Mouse (Mus musculus): Measurements from ENCODE around the gene Sbk2. TPM values are rescaled to one million over a fixed set of nuclear protein-coding genes. Genes with fewer than 3 reads are reported as not detected.

The Sbk2 gene
- total and polyA plus RNA-seq, 2 experiments, result not detected

DNA sequence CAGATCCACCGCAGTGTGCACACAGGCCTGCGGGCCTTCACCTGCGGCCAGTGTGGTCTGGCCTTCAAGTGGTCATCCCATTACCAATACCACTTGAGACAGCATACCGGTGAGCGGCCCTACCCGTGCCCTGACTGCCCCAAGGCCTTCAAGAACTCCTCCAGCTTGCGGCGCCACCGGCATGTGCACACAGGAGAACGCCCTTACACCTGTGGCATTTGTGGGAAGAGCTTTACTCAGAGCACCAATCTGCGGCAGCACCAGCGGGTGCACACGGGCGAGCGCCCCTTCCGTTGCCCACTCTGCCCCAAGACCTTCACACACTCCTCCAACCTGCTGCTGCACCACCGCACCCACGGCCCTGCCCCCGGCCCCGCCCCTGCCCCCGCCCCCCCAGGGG is 45.1 kb downstream of the Sbk2 start:
- peaks cover 15% of the 10 kb centered on the region for H3K4me1 ChIP-seq (ENCODE audit: control insufficient read depth, insufficient read depth, low read length)
- DNase-seq (ENCODE audit: extremely low read depth, low read depth, low spot score), result no peak

DNA sequence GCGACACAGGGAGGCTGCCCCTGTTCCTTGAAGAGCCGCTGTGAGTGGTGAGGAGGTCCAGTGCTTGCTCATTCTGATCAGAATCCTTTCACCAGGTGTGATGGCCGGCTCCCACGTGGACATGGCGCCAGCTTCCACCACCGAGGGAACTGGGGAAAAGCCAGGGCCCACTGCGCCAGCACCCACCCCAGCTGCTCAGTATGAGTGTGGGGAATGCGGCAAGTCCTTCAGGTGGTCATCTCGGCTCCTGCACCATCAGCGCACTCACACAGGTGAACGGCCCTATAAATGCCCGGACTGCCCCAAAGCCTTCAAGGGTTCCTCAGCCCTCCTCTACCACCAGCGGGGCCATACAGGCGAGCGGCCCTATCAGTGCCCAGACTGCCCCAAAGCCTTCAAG is 45.5 kb downstream of the Sbk2 start:
- no peak for DNase-seq (ENCODE audit: extremely low read depth, low read depth, low spot score)
- TF ChIP-seq CTCF (IDR thresholded peaks at IDR 0.05; ENCODE audit: low read depth, low read length) (no peak), POLR2A (IDR thresholded peaks at IDR 0.05; ENCODE audit: extremely low read depth, insufficient read depth, low read length) (no peak)
- Histone ChIP-seq H3K27ac (replicated peaks; ENCODE audit: insufficient read depth, low read depth, low read length) (no peak overlapping the region), H3K9ac (ENCODE audit: low read depth, low read length) (no peak overlapping the region), H3K79me2 (ENCODE audit: control insufficient read depth, insufficient read depth, low read length) (peaks cover 14% of the 10 kb centered on the region; the same call in 1 of the 2 replicates), H3K36me3 (ENCODE audit: control insufficient read depth, insufficient read depth, low read length) (peaks cover 3% of the 10 kb centered on the region; the same call in 1 of the 2 replicates), H3K4me1 (ENCODE audit: control insufficient read depth, insufficient read depth, low read length) (peaks cover 13% of the 10 kb centered on the region), H3K27me3 (ENCODE audit: control insufficient read depth, insufficient read depth, low read length) (peaks cover under 1% of the 10 kb centered on the region; the same call in 1 of the 2 replicates), H3K4me3 (ENCODE audit: insufficient read depth, low read depth, low read length) (no peak overlapping the region)
- WGBS, result 97% methylated on average over 15 of the region's 15 CpGs

More for the DNA sequence above, 45.1 kb downstream of the Sbk2 start:
- Histone ChIP-seq H3K9ac (ENCODE audit: low read depth, low read length) (no peak overlapping the region), H3K36me3 (ENCODE audit: control insufficient read depth, insufficient read depth, low read length) (peaks cover 3% of the 10 kb centered on the region; the same call in 1 of the 2 replicates), H3K79me2 (ENCODE audit: control insufficient read depth, insufficient read depth, low read length) (peaks cover 14% of the 10 kb centered on the region; the same call in 1 of the 2 replicates), H3K27ac (replicated peaks; ENCODE audit: insufficient read depth, low read depth, low read length) (no peak overlapping the region), H3K4me3 (ENCODE audit: insufficient read depth, low read depth, low read length) (no peak overlapping the region), H3K27me3 (ENCODE audit: control insufficient read depth, insufficient read depth, low read length) (peaks cover 5% of the 10 kb centered on the region)
- TF ChIP-seq CTCF (IDR thresholded peaks at IDR 0.05; ENCODE audit: low read depth, low read length) (no peak), POLR2A (IDR thresholded peaks at IDR 0.05; ENCODE audit: extremely low read depth, insufficient read depth, low read length) (no peak)
- WGBS, result 90% methylated on average over 20 of the region's 21 CpGs

DNA sequence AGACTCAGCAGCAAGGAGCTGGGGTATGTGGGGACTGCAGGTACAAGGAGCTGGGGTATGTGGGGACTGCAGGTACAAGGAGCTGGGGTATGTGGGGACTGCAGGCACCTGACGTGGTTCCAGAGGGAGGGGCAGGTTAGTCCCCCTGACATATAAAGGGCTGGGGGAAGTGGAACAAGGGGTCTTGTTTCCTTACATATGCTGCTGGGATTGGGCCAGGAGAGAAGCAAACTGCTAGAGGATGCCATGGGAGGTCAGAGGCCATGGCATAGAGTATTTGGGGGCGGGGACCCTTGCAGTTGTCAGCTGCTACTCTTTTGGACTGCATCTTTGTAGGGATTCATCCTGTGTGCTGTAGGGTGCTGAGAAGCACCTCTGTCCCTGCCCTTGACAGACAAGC is 46.7 kb downstream of the Sbk2 start:
- WGBS, result 95% methylated on average over 2 of the region's 2 CpGs
- Histone ChIP-seq H3K79me2 (ENCODE audit: control insufficient read depth, insufficient read depth, low read length) (peaks cover 14% of the 10 kb centered on the region; the same call in 1 of the 2 replicates), H3K4me1 (ENCODE audit: control insufficient read depth, insufficient read depth, low read length) (peaks cover 13% of the 10 kb centered on the region), H3K27ac (replicated peaks; ENCODE audit: insufficient read depth, low read depth, low read length) (no peak overlapping the region), H3K9ac (ENCODE audit: low read depth, low read length) (no peak overlapping the region), H3K27me3 (ENCODE audit: control insufficient read depth, insufficient read depth, low read length) (no peaks in the 10 kb centered on the region), H3K36me3 (ENCODE audit: control insufficient read depth, insufficient read depth, low read length) (peaks cover 3% of the 10 kb centered on the region; the same call in 1 of the 2 replicates), H3K4me3 (ENCODE audit: insufficient read depth, low read depth, low read length) (no peak overlapping the region)
- no peak for DNase-seq (ENCODE audit: extremely low read depth, low read depth, low spot score)
- no peak for TF ChIP-seq CTCF (IDR thresholded peaks at IDR 0.05; ENCODE audit: low read depth, low read length)
- no peak for TF ChIP-seq POLR2A (IDR thresholded peaks at IDR 0.05; ENCODE audit: extremely low read depth, insufficient read depth, low read length)

DNA sequence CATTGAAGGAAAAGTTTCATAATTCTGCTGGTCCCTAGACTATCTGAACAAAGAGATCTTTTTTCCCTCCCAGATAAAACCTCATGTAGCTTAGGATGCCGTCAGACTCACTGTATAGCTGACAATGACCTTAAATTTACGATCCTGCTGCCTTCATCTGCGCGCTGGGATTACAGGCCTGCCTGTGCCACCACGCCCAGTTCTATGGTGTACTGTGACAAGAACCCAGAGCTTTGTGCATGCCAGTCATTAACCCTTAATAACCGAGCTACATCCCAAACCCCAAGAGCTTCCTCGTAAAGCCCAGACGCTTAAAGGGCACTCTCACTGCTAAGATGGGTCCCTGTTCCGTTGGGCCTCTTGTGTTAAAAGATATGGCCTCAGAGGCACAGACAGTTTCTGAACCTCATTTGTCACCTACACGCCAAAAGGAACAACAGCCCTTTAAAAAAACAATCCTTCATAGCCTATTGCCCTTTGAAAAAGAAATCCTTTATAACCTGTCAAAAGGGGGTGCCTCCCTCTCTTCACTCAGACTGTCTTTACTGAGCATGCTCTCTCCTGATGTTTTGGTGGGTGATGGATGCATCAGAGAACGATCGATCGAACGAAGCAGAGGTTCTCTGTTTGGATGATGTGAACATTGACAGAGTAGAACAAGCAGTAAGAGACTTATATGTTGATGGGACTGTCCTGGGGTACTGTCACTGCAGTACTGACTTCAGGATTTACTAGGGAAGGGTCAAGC is 48.4 kb downstream of the Sbk2 start:
- Histone ChIP-seq H3K27me3 (ENCODE audit: control insufficient read depth, insufficient read depth, low read length) (no peaks in the 10 kb centered on the region), H3K4me3 (ENCODE audit: insufficient read depth, low read depth, low read length) (peak overlapping the region; percentile 95), H3K9ac (ENCODE audit: low read depth, low read length) (peak overlapping the region; percentile 60), H3K27ac (replicated peaks; ENCODE audit: insufficient read depth, low read depth, low read length) (no peak overlapping the region; the same call in 1 of the 2 replicates), H3K79me2 (ENCODE audit: control insufficient read depth, insufficient read depth, low read length) (peaks cover 14% of the 10 kb centered on the region; the same call in 1 of the 2 replicates), H3K36me3 (ENCODE audit: control insufficient read depth, insufficient read depth, low read length) (peaks cover 3% of the 10 kb centered on the region; the same call in 1 of the 2 replicates), H3K4me1 (ENCODE audit: control insufficient read depth, insufficient read depth, low read length) (peaks cover 13% of the 10 kb centered on the region)
- TF ChIP-seq CTCF (IDR thresholded peaks at IDR 0.05; ENCODE audit: low read depth, low read length) (no peak), POLR2A (IDR thresholded peaks at IDR 0.05; ENCODE audit: extremely low read depth, insufficient read depth, low read length) (no peak)
- no peak for DNase-seq (ENCODE audit: extremely low read depth, low read depth, low spot score)
- 17% methylated on average over 14 of the region's 14 CpGs for WGBS

DNA sequence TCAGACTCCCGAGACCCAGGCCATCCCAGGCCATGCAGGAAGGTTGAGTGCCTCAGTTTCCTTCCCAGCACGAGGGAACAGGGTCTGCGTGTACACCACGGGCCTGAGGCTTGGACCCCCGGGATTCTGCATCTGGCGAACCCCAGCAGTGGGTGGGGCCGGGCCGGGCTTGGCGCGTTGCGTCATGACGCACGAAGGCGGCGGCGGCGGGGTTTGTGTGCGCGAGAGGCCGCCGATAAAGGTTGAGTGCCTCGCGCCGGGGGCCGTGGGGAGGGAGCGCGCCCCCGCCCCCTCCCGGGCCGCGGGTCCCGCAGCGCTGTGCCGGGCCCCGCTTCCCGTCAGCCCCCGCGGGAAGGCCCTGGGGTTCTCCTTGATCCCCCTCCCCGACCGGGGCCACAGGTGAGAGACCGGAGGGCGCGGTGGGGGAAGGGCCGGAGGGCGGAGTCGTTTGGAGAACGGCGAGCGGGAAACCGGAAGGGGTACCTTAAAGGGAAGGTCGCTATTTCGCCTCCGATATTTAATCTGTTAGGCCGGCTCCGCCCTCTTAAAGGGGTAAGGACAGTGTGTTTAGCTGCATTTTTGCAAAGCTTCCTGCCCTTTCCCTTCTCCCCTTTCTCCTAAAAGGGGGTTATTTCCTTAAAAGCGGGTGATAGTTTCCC is 49.1 kb downstream of the Sbk2 start, which contains the start of gene Zfp628:
Gene Zfp628 (plus strand): TSS at position 211 of the 659 bp plus-strand sequence.
- Histone ChIP-seq H3K79me2 (ENCODE audit: control insufficient read depth, insufficient read depth, low read length) (peaks cover 14% of the 10 kb centered on the region; the same call in 1 of the 2 replicates), H3K27ac (replicated peaks; ENCODE audit: insufficient read depth, low read depth, low read length) (peak within 1 kb of the TSS; percentile 72), H3K36me3 (ENCODE audit: control insufficient read depth, insufficient read depth, low read length) (peaks cover 3% of the 10 kb centered on the region; the same call in 1 of the 2 replicates), H3K9ac (ENCODE audit: low read depth, low read length) (peak within 1 kb of the TSS; percentile 95), H3K4me1 (ENCODE audit: control insufficient read depth, insufficient read depth, low read length) (peaks cover 13% of the 10 kb centered on the region), H3K27me3 (ENCODE audit: control insufficient read depth, insufficient read depth, low read length) (no peaks in the 10 kb centered on the region), H3K4me3 (ENCODE audit: insufficient read depth, low read depth, low read length) (peak within 1 kb of the TSS; percentile 95)
- DNase-seq (ENCODE audit: extremely low read depth, low read depth, low spot score), result peak; percentile 85
- TF ChIP-seq CTCF (IDR thresholded peaks at IDR 0.05; ENCODE audit: low read depth, low read length) (no peak), POLR2A (IDR thresholded peaks at IDR 0.05; ENCODE audit: extremely low read depth, insufficient read depth, low read length) (peak; percentile 78)
- WGBS, result under 1% methylated on average over 56 of the region's 56 CpGs
